Mouse (Mus musculus) thymus, postnatal 10 days (tissue): ENCODE data around the gene Olfr564.

Experiments used
- DNase-seq, 2 experiments: peaks; one replicate each; pipeline ENCODE4 v3.0.0; 2021; ENCODE audit warnings: low spot score in 2 of 2

Olfr564 gene

DNA sequence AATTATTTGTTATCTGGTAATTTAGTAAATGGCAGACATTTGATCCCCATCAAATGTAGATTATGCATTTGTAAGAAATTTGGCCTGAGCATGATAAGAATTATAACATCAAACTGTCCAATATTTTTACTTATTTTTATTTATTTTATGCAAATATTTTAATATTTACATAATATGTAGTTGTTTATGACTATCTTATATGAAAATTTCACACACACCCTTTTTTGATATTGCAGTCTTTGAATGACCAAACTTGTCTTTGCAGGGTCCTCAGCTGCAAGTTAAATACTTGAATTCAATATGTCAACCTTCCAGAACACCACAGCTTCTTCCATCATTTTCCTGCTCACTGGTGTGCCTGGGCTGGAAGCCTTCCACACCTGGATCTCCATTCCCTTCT lies at the start of gene Olfr564:
Gene Olfr564, plus strand, starts transcription at position 301 of the 400 bp plus-strand sequence.
- DNase-seq: no peak

GRCm38 (mm10) chr7:102759266-102759665 lies 44.0 kb upstream of the Olfr564 start, which contains the start of the genes Olfr560 and Olfr78:
Gene Olfr560 (minus strand): TSS chr7:102759366.
Gene Olfr78 (minus strand): TSS chr7:102759471.
- no peak for DNase-seq

- no peak for DNase-seq
These were observed 32.4 kb upstream of the Olfr564 start, which contains the start of gene Olfr561 for GRCm38 (mm10) chr7:102770921-102771320. Gene Olfr561 (plus strand): TSS chr7:102771221.
